Mouse (Mus musculus): Measurements from ENCODE around the gene Vstm5.
A peak's percentile ranks its signal among the peaks of the same experiment; 100 is the strongest.
"Not testable (repeated sequence)": the region's sequence is repeated elsewhere in the genome, so short reads cannot be mapped to it uniquely, and the experiment has no call there.

Vstm5 gene

DNA sequence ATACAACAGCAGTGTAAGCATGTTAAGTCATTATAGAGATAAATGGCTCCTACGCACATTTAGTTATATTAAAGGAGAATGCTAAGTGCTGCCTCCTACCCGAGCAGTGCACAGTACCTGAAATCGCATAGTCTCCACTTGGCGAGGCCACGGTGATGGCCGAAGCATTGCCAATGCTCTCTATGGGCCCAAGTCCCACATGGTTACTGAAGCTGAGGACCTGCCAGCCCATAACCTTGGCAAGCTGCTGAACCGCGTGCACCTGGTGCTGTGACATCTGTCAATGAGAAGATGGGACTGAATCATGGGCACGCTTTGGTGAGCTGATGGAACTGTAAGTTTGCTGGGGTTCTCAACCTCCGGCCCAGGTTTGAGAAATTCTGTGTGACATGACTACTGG, 24.6 kb downstream of the Vstm5 start:
- no peak for DNase-seq

- DNase-seq: no peak
These were observed 35.1 kb downstream of the Vstm5 start for GRCm38 (mm10) chr9:15273981-15274380.

DNA sequence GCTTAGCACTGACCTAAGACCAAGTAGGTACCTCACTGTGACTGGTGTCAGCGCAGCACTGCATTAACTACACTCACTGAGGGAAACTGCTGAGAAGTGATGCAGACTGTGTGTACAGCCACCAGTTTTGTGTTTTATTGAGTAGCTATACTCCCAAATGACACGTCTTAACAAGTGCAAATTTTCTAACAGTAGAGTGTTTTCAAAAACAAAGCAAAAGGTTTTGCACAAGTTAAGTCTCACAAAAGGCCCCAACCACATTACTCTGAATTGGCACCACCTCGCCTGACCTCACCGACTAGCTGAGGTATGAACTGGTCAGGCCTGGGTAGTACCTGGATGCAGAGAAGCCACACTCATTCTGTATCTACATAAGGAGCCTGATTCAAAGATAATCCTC, 38.0 kb downstream of the Vstm5 start:
- DNase-seq: no peak

- DNase-seq: no peak
These were observed 39.5 kb downstream of the Vstm5 start for GRCm38 (mm10) chr9:15278343-15278742.

GRCm38 (mm10) chr9:15279139-15279648, 40.3 kb downstream of the Vstm5 start:
- DNase-seq: no peak

GRCm38 (mm10) chr9:15279649-15280490, 41.0 kb downstream of the Vstm5 start, which contains the start of gene Med17:
Gene Med17, minus strand, starts transcription at chr9:15279931.
- peak; percentile 96 for DNase-seq

DNA sequence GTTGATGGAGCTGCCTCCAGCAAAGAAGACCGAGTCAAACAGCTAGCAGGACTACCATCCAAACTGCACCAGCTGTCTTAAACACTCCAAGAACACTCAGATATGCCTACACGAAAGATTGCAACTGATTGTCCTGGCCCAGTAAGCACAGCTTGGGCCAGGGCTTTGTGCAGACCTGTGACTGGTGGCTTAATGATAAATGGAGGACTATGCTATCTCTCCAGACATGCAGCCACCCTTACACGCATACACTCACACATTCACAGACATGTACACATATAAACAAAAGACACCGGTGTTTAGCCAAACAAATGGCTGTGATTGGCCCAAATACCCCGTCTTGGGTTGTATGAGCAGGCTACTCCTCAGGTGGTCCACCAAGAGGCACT, 41.6 kb downstream of the Vstm5 start:
- DNase-seq: no peak

DNA sequence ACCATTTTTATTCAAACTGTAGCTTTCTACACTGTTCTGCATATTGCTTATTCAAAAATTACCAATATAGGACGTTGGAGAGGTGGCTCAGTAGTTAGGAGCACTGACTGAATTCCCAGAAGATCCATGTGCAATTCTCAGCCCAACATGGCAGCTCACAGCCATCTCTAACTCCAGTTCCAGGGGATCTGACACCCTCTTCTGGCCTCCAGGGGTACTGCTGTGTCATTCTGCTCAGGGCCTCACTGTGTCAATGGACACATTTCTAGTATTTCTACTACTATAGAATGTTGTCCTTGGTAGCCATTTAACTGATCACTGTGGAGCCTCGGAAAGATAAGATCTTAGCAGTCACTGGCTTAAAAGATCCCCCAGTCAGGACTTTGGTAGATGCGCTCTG, 46.6 kb downstream of the Vstm5 start:
- no peak for DNase-seq

- no peak for DNase-seq
These were observed 49.0 kb downstream of the Vstm5 start for GRCm38 (mm10) chr9:15287846-15288245.

DNA sequence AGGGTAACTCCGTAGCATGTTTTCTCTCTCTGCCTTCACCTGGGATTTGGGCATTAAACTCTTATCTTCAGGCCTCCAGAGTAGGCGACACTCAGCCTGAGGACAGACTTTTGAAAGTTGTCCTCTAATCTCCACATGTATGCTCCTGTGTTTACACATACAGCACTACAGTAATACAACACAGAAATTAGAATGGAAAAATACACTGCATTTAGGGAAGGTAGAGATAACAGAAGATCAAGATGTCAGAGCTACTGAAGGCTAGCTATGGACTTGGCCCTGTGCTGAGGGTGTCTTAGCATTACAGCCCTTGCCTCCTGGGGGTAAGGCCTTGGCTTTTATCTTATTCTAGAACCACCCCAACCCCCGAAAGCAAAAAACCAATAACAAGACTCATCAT, 49.6 kb downstream of the Vstm5 start:
- no peak for DNase-seq

- no peak for DNase-seq
These were observed 50.4 kb downstream of the Vstm5 start for GRCm38 (mm10) chr9:15289251-15289650.

GRCm38 (mm10) chr9:15297112-15297511, 58.3 kb downstream of the Vstm5 start:
- DNase-seq: no peak

GRCm38 (mm10) chr9:15298451-15298850, 59.6 kb downstream of the Vstm5 start:
- no peak for DNase-seq

DNA sequence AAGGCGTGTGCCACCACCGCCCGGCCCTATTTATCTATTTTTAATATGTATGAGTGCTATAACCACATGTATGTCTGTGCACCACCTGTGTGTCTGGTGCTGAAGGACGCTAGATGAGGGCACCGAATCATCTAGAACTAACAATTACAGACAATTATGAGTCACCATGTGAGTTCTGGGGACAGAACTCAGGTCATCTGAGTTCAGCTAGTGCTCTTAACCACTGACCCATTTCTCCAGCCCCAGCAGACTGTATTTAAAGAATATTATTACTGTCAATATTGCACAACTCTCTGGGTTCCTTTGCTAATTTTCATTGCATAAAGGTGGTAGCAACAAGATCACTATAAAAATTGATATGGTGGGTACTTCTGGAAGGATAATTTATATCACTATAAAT, 61.2 kb downstream of the Vstm5 start:
- DNase-seq: peak; percentile 18

DNA sequence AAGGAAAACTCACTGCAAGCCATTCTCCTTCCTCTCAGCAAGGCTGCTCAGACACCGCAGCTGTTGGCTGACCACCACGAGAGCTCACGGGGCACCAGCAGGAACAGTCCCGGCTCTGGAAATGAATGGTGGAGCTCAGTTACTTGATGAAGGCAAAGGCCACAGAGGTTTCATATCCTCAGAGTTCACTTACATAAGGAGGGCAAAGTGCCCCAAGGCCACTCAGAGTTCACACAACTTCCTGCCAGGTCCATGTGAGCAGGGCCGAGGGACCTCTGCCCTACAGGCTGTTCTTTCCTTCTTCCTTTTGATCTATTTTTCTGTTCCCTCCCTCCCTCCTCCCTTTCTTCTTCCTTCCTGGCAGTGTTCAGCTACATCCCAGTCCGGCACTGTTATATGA, 62.6 kb downstream of the Vstm5 start:
- peak; percentile 81 for DNase-seq

- not testable (repeated sequence) for DNase-seq
These were observed 63.2 kb downstream of the Vstm5 start for GRCm38 (mm10) chr9:15302006-15302405.

DNA sequence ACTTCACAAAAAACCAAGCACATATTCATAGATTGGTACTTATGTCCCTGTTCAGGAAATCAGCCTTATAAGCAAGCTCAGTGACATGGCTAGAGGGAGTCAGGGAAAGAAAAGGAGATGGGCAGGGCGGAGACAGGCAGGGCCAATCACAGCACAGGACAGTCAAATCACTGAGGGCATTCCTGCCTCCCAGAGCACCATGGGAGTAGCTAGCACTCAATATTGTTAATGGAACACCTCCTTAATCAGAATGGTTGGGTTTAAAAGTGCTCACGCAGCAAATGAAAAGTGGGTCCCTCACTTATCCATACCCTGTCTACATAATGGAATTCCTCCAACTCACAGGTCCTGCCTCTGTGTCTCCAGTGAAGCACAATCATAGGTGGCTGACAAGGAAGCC, 64.0 kb downstream of the Vstm5 start:
- no peak for DNase-seq

DNA sequence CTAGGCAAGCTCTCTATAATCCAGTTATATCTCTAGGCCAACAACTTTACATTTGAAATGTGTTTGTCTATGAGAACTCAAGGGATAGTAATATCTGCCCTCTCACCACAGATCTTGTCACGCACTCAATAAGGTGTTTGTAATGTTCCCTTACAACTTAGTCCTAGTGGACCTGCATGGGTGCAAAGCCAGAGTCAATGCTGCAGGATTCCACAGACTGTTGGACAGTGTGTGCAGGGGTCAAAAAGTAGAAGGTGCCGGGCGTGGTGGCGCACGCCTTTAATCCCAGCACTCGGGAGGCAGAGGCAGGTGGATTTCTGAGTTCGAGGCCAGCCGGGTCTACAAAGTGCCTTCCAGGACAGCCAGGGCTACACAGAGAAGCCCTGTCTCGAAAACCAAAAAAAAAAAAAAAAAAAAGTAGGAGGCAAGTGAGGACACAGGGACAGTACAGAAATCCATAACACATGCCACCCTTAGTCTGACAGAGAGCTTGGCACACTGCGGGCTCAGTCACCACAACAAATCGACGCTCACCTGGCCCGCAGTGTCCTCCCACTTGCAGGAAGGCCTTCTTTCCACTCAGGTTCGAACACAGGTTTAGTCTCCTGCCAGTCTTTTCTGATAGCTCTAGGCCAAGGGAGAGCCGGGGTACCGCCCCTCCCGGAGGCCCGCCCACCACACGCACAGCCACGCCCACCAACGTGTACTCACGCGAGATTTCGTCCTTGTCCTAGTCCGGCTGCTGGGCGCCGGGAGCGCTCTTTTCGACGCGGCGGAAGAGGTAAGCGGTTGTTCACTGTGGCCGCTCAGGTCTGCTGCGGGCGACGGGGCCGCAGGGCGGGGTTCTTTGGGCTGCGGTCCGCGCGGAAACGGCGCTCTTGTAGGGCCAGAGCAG, 66.9 kb downstream of the Vstm5 start, which contains the start of gene Taf1d:
Gene Taf1d (plus strand): TSS at position 712 of the 895 bp plus-strand sequence.
- DNase-seq: peak; percentile 99

DNA sequence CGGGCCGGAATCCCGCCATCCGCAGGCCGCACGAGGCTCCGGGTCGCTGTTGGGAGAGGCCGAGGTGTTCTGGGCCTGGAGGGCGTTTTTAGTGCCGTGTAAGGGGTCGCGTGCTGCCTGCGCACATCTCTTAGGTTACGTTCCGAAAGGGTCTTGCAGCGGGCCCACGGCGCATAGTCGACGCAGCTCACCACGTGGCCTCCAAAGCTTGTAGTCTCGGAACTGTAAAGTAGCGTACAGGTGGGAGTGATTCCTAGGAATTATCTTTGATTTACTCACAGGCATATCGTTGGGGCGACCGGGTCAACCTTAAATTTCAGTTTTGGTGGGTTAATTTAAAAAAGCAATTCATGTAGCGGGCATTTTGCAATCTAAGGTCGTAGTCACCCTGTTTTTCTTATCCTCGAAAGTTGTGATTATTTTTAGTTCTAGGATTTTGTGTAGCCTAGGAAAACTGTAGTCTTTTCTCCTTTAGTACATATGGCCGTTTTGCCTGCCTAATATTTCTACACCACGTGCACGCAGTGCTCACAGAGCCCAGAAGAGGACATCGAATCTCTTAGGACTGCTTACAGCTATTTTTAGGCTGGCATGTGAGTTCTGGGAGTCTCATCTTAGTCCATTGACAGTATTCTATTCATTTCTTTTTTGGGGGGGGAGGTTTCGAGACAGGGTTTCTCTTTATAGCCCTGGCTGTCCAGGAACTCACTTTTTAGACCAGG, 67.7 kb downstream of the Vstm5 start, which contains the start of gene 4931406C07Rik:
Gene 4931406C07Rik (minus strand): TSS at position 51 of the 722 bp plus-strand sequence.
- no peak for DNase-seq

- no peak for DNase-seq
These were observed 68.4 kb downstream of the Vstm5 start for GRCm38 (mm10) chr9:15307257-15307656.

- DNase-seq: no peak
These were observed 69.4 kb downstream of the Vstm5 start for GRCm38 (mm10) chr9:15308254-15308653.

Data from lung, postnatal 36 days (tissue).